Mouse (Mus musculus) kidney, embryonic 15.5 days (tissue): ENCODE measurements at regions not wholly inside any gene's neighbourhood (a gene's known extent, or its start where the extent isn't known, plus 50 kb on each side); places are given as distances from the start of the nearest gene placed in this dataset.

Experiments
- ATAC-seq: fragments of 200-750 bp; cut with Nextera tagmentation; replicated peaks from 2 replicates; pipeline ENCODE4 v1.8.0; 2017; ENCODE audit warnings: moderate TSS enrichment; ENCODE audit not compliant: low FRiP score
- H3K27ac ChIP-seq: fragments of 300-500 bp; sonication (generic); 2 replicates; pipeline ENCODE4 v1.5.1; 2015; ENCODE audit warnings: mild to moderate bottlenecking, inconsistent platforms
- H3K27me3 ChIP-seq: fragments of 300-500 bp; sonication (generic); 2 replicates; pipeline ENCODE4 v1.6.1; 2015; ENCODE audit warnings: inconsistent platforms
- H3K36me3 ChIP-seq: fragments of 300-500 bp; sonication (generic); 2 replicates; pipeline ENCODE4 v1.6.1; 2015; ENCODE audit warnings: inconsistent platforms
- H3K4me1 ChIP-seq: fragments of 300-500 bp; sonication (generic); 2 replicates; pipeline ENCODE4 v1.6.1; 2015; ENCODE audit warnings: inconsistent platforms
- H3K4me2 ChIP-seq: fragments of 300-500 bp; sonication (generic); 2 replicates; pipeline ENCODE4 v1.6.1; 2015; ENCODE audit warnings: moderate library complexity, mild to moderate bottlenecking, inconsistent platforms
- H3K4me3 ChIP-seq: fragments of 300-500 bp; sonication (generic); replicated peaks from 2 replicates; pipeline ENCODE4 v1.5.1; 2015; ENCODE audit warnings: mild to moderate bottlenecking, inconsistent platforms
- H3K9ac ChIP-seq: fragments of 300-500 bp; sonication (generic); 2 replicates; pipeline ENCODE4 v1.6.1; 2015; ENCODE audit warnings: mild to moderate bottlenecking, inconsistent platforms
- H3K9me3 ChIP-seq: fragments of 300-500 bp; sonication (generic); replicated peaks from 2 replicates; pipeline ENCODE4 v1.6.1; 2016; ENCODE audit warnings: inconsistent platforms
- WGBS: fragments of 180-500 bp; shearing (Covaris S2); methylation state at CpG from one replicate; pipeline ENCODE4 v1.1.7; 2015; ENCODE audit warnings: mixed read lengths; 5-methylcytosine and 5-hydroxymethylcytosine counted together

GRCm38 (mm10) chr2:147905759-147906740 lies 140.7 kb downstream of the Foxa2 start:
- Histone ChIP-seq H3K4me3 (no peak overlapping the region), H3K27ac (no peak overlapping the region), H3K36me3 (no peaks in the 10 kb centered on the region), H3K9ac (no peak overlapping the region), H3K4me2 (no peak overlapping the region), H3K4me1 (peaks cover 16% of the 10 kb centered on the region), H3K27me3 (peaks cover 15% of the 10 kb centered on the region; the same call in 1 of the 2 replicates), H3K9me3 (no peaks in the 10 kb centered on the region)
- peak; percentile 89 for ATAC-seq
- 9% methylated on average over 19 of the region's 19 CpGs for WGBS

GRCm38 (mm10) chr2:147905118-147905517 lies 141.7 kb downstream of the Foxa2 start:
- Histone ChIP-seq H3K4me2 (no peak overlapping the region), H3K4me1 (peaks cover 16% of the 10 kb centered on the region), H3K4me3 (no peak overlapping the region), H3K36me3 (no peaks in the 10 kb centered on the region), H3K9ac (no peak overlapping the region), H3K9me3 (no peaks in the 10 kb centered on the region), H3K27ac (no peak overlapping the region), H3K27me3 (peaks cover 15% of the 10 kb centered on the region; the same call in 1 of the 2 replicates)
- no peak for ATAC-seq
- WGBS, result 20% methylated on average over 3 of the region's 3 CpGs

GRCm38 (mm10) chr2:147899236-147899635 lies 147.5 kb downstream of the Foxa2 start:
- Histone ChIP-seq H3K4me2 (no peak overlapping the region), H3K27me3 (no peaks in the 10 kb centered on the region), H3K4me3 (no peak overlapping the region), H3K27ac (no peak overlapping the region), H3K36me3 (no peaks in the 10 kb centered on the region), H3K4me1 (no peaks in the 10 kb centered on the region), H3K9ac (no peak overlapping the region), H3K9me3 (no peaks in the 10 kb centered on the region)
- WGBS, result 71% methylated on average over 1 of the region's 1 CpGs
- ATAC-seq, result no peak

GRCm38 (mm10) chr2:147895691-147896090 lies 151.1 kb downstream of the Foxa2 start:
- H3K27ac ChIP-seq, result no peak overlapping the region
- WGBS, result 0% methylated on average over 1 of the region's 1 CpGs
- no peaks in the 10 kb centered on the region for H3K4me1 ChIP-seq
- H3K9ac ChIP-seq, result no peak overlapping the region
- H3K9me3 ChIP-seq, result no peaks in the 10 kb centered on the region
- ATAC-seq, result peak; percentile 62; the same call in 1 of the 2 replicates
- H3K4me3 ChIP-seq, result no peak overlapping the region
- no peaks in the 10 kb centered on the region for H3K36me3 ChIP-seq
- no peaks in the 10 kb centered on the region for H3K27me3 ChIP-seq
- no peak overlapping the region for H3K4me2 ChIP-seq

GRCm38 (mm10) chr2:147894213-147894612 lies 152.6 kb downstream of the Foxa2 start:
- H3K27ac ChIP-seq, result no peak overlapping the region
- H3K9ac ChIP-seq, result no peak overlapping the region
- no peak overlapping the region for H3K4me2 ChIP-seq
- no peaks in the 10 kb centered on the region for H3K36me3 ChIP-seq
- 35% methylated on average over 1 of the region's 1 CpGs for WGBS
- no peaks in the 10 kb centered on the region for H3K4me1 ChIP-seq
- peak; percentile 52; the same call in 1 of the 2 replicates for ATAC-seq
- no peaks in the 10 kb centered on the region for H3K27me3 ChIP-seq
- no peaks in the 10 kb centered on the region for H3K9me3 ChIP-seq
- H3K4me3 ChIP-seq, result no peak overlapping the region

GRCm38 (mm10) chr2:147886191-147886590 lies 160.6 kb downstream of the Foxa2 start:
- Histone ChIP-seq H3K4me3 (no peak overlapping the region), H3K4me2 (no peak overlapping the region), H3K27ac (no peak overlapping the region), H3K9me3 (no peaks in the 10 kb centered on the region), H3K36me3 (no peaks in the 10 kb centered on the region), H3K4me1 (no peaks in the 10 kb centered on the region), H3K9ac (no peak overlapping the region), H3K27me3 (no peaks in the 10 kb centered on the region)
- no peak for ATAC-seq
- 32% methylated on average over 6 of the region's 6 CpGs for WGBS

GRCm38 (mm10) chr2:147877907-147878306 lies 168.9 kb downstream of the Foxa2 start:
- Histone ChIP-seq H3K36me3 (no peaks in the 10 kb centered on the region), H3K4me3 (no peak overlapping the region)

GRCm38 (mm10) chr2:147877543-147877904 lies 169.2 kb downstream of the Foxa2 start:
- Histone ChIP-seq H3K4me2 (peak overlapping the region; percentile 63), H3K27ac (no peak overlapping the region), H3K4me1 (peaks cover 24% of the 10 kb centered on the region), H3K4me3 (peak overlapping the region; percentile 39), H3K36me3 (no peaks in the 10 kb centered on the region), H3K9me3 (no peaks in the 10 kb centered on the region), H3K9ac (no peak overlapping the region), H3K27me3 (peaks cover 20% of the 10 kb centered on the region)
- ATAC-seq, result no peak
- 4% methylated on average over 4 of the region's 4 CpGs for WGBS

More at GRCm38 (mm10) chr2:147877907-147878306, 168.9 kb downstream of the Foxa2 start:
- 10% methylated on average over 13 of the region's 13 CpGs for WGBS
- peak overlapping the region; percentile 63 for H3K4me2 ChIP-seq
- H3K4me1 ChIP-seq, result peaks cover 24% of the 10 kb centered on the region
- no peak for ATAC-seq
- H3K9me3 ChIP-seq, result no peaks in the 10 kb centered on the region
- peaks cover 20% of the 10 kb centered on the region for H3K27me3 ChIP-seq
- no peak overlapping the region for H3K27ac ChIP-seq
- H3K9ac ChIP-seq, result no peak overlapping the region

- H3K9ac ChIP-seq, result no peak overlapping the region
- no peaks in the 10 kb centered on the region for H3K36me3 ChIP-seq
- peaks cover 24% of the 10 kb centered on the region for H3K4me1 ChIP-seq
- H3K27ac ChIP-seq, result no peak overlapping the region
- no peaks in the 10 kb centered on the region for H3K9me3 ChIP-seq
- 6% methylated on average over 19 of the region's 19 CpGs for WGBS
- peak overlapping the region; percentile 63 for H3K4me2 ChIP-seq
- H3K27me3 ChIP-seq, result peaks cover 20% of the 10 kb centered on the region
- ATAC-seq, result peak; percentile 52
- peak overlapping the region; percentile 39 for H3K4me3 ChIP-seq
Measured at GRCm38 (mm10) chr2:147876708-147877542, 169.8 kb downstream of the Foxa2 start.

GRCm38 (mm10) chr2:147872972-147873371 lies 173.8 kb downstream of the Foxa2 start:
- ATAC-seq, result no peak
- WGBS, result 70% methylated on average over 3 of the region's 3 CpGs
- H3K4me3 ChIP-seq, result no peak overlapping the region
- H3K9ac ChIP-seq, result no peak overlapping the region
- peaks cover 15% of the 10 kb centered on the region for H3K27me3 ChIP-seq
- H3K9me3 ChIP-seq, result no peaks in the 10 kb centered on the region
- peaks cover 20% of the 10 kb centered on the region for H3K4me1 ChIP-seq
- no peak overlapping the region for H3K27ac ChIP-seq
- no peaks in the 10 kb centered on the region for H3K36me3 ChIP-seq
- H3K4me2 ChIP-seq, result no peak overlapping the region

GRCm38 (mm10) chr2:147851186-147851802 lies 195.5 kb downstream of the Foxa2 start:
- Histone ChIP-seq H3K27ac (no peak overlapping the region), H3K9me3 (no peaks in the 10 kb centered on the region), H3K9ac (no peak overlapping the region), H3K4me3 (no peak overlapping the region), H3K27me3 (peaks cover 4% of the 10 kb centered on the region; the same call in 1 of the 2 replicates), H3K36me3 (no peaks in the 10 kb centered on the region), H3K4me2 (no peak overlapping the region), H3K4me1 (no peaks in the 10 kb centered on the region)
- ATAC-seq, result no peak
- WGBS, result 76% methylated on average over 6 of the region's 6 CpGs
